Mouse (Mus musculus): ENCODE results near the gene Klf7.

- no peak for TF ChIP-seq CTCF (IDR thresholded peaks at IDR 0.05; ENCODE audit: extremely low read depth, insufficient read depth, low read length)
- no peak for TF ChIP-seq POLR2A (IDR thresholded peaks at IDR 0.05; ENCODE audit: extremely low read depth, insufficient read depth, low read length)
Observed at GRCm38 (mm10) chr1:64142691-64143445, 20.8 kb upstream of the Klf7 start.

Measured in cortical plate, adult 2 months (tissue).